Mouse (Mus musculus) small intestine, adult 2 months (tissue): Measurements from ENCODE around the gene Tex2.

Experiments
- CTCF ChIP-seq: fragments of 200-500 bp; IDR thresholded peaks from 2 replicates; pipeline ENCODE4 v1.5.1; 2012; ENCODE audit warnings: low read depth, mild to moderate bottlenecking, control low read depth, inconsistent platforms, low read length, moderate library complexity, mixed read lengths; ENCODE audit not compliant: insufficient replicate concordance, insufficient read length; ENCODE audit errors: extremely low read depth
- POLR2A ChIP-seq: fragments of 200-500 bp; IDR thresholded peaks from 2 replicates; pipeline ENCODE4 v1.6.1; 2012; ENCODE audit warnings: low read depth, mild to moderate bottlenecking, control low read depth, inconsistent platforms, low read length, moderate library complexity

DNA sequence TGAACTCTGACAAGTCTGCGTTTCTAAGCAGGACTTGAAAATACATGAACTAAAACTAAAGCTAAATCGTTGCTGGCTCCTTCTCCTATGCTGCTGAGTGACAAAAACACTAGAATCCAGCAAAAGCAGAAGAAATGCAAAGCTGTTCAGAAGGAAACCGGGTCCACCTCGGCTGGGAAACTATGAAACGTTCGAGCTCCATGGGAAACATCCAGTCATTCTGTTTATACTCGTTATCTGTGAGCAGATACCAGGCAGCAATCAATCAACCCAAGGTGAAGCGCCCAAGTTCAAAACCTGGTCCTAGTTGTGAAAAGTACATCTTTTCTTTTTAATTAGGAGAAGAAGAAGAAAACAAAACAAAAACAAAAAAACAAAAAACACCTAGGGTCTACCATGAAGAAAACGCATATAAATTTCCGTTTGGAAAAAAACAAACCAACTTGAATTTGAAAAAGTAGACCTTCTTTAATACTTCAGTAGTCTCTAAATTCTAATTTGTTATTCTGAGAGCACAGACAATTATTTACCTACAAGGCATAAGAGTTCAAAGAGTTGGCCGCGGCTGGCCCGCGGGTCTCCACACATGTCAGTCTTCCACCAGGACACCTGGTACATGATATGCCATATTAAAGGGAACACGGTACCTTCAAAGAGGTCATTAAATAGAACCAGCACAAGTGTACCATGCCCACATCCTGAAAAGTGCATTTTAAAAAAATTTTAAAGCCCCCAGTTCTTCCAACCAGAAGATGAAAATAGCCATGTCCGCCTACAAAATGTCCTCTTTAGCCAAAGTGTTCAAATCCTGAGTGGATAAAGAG, 127.0 kb downstream of the Tex2 start:
- TF ChIP-seq CTCF, result no peak
- no peak for TF ChIP-seq POLR2A
